Mouse (Mus musculus) stomach, embryonic 16.5 days (tissue): ENCODE data around the gene Grhl1. TPM values are rescaled to one million over a fixed set of nuclear protein-coding genes. Genes with fewer than 3 reads are reported as not detected.

ENCODE experiments used
- ATAC-seq: fragments of 200-750 bp; cut with Nextera tagmentation; 2 replicates; pipeline ENCODE4 v1.8.0; 2017; ENCODE audit warnings: moderate number of reproducible peaks, moderate TSS enrichment; ENCODE audit not compliant: insufficient read depth, low FRiP score
- H3K27ac ChIP-seq: fragments of 300-500 bp; sonication (generic); 2 replicates; pipeline ENCODE4 v1.5.1; 2014; ENCODE audit warnings: low read length
- H3K27me3 ChIP-seq: fragments of 300-500 bp; sonication (generic); 2 replicates; pipeline ENCODE4 v1.6.1; 2014; ENCODE audit warnings: low read length, control low read depth, mixed read lengths; ENCODE audit not compliant: control insufficient read depth, insufficient read depth
- H3K36me3 ChIP-seq: fragments of 300-500 bp; sonication (generic); 2 replicates; pipeline ENCODE4 v1.6.1; 2014; ENCODE audit warnings: low read length; ENCODE audit not compliant: control insufficient read depth, insufficient read depth
- H3K4me1 ChIP-seq: fragments of 300-500 bp; sonication (generic); 2 replicates; pipeline ENCODE4 v1.6.1; 2014; ENCODE audit warnings: low read length, control low read depth, mixed read lengths; ENCODE audit not compliant: control insufficient read depth, insufficient read depth
- H3K4me2 ChIP-seq: fragments of 300-500 bp; sonication (generic); 2 replicates; pipeline ENCODE4 v1.6.1; 2014; ENCODE audit warnings: low read depth, low read length, mixed read lengths
- H3K4me3 ChIP-seq: fragments of 300-500 bp; sonication (generic); replicated peaks from 2 replicates; pipeline ENCODE4 v1.5.1; 2014; ENCODE audit warnings: mild to moderate bottlenecking, low read length
- H3K9ac ChIP-seq: fragments of 300-500 bp; sonication (generic); 2 replicates; pipeline ENCODE4 v1.6.1; 2014; ENCODE audit warnings: low read length
- H3K9me3 ChIP-seq: fragments of 300-500 bp; sonication (generic); replicated peaks from 2 replicates; pipeline ENCODE4 v1.6.1; 2016; ENCODE audit warnings: low read length, control low read depth; ENCODE audit not compliant: control insufficient read depth
- WGBS: fragments of 180-500 bp; shearing (Covaris S2); extraction: QIAGEN DNeasy Blood & Tissue Kit; methylation state at CpG from one replicate; pipeline ENCODE4 v1.1.7; 2014; 5-methylcytosine and 5-hydroxymethylcytosine counted together
- polyA plus RNA-seq: library from polyadenylated mRNA; unstranded; fragments of >200 nt; fragmentation: Nextera tagmentation; extraction: Ambion mirVana; gene quantifications from 2 replicates; pipeline ENCODE4 v1.2.1, GENCODE M21; 2015

Grhl1 gene
- polyA plus RNA-seq, 1 experiment from 2014 or later: 16.3 TPM

GRCm38 (mm10) chr12:24662131-24662530, 90.0 kb downstream of the Grhl1 start:
- Histone ChIP-seq H3K27ac (no peak overlapping the region), H3K9me3 (no peaks in the 10 kb centered on the region), H3K27me3 (no peaks in the 10 kb centered on the region), H3K4me1 (no peaks in the 10 kb centered on the region), H3K36me3 (no peaks in the 10 kb centered on the region), H3K4me3 (no peak overlapping the region), H3K9ac (no peak overlapping the region), H3K4me2 (no peak overlapping the region)
- 83% methylated on average over 5 of the region's 5 CpGs for WGBS
- ATAC-seq: no peak

Other genes with a start within 250 kb of the Grhl1 start
- 20.6 and 22.0 TPM in 2 replicates for gene Taf1b, start 73.9 kb upstream of the Grhl1 start, polyA plus RNA-seq
- 12.8 TPM in 2 replicates for gene Klf11, start 79.0 kb downstream of the Grhl1 start, polyA plus RNA-seq
- gene Cys1, start 109.5 kb downstream of the Grhl1 start, polyA plus RNA-seq: 1.8 and 1.9 TPM in 2 replicates
- gene Rrm2, start 136.0 kb downstream of the Grhl1 start, polyA plus RNA-seq: 139 and 145 TPM in 2 replicates